Mouse (Mus musculus): Measurements from ENCODE around the gene Rassf7. TPM values are rescaled to one million over a fixed set of nuclear protein-coding genes. Genes with fewer than 3 reads are reported as not detected.

Gene Rassf7
- polyA plus RNA-seq, 1 experiment: 25.2 TPM

- Histone ChIP-seq H3ac (ENCODE audit: control insufficient read depth, insufficient read length, low read depth) (peak overlapping the region; percentile 94), H3K79me3 (ENCODE audit: low read depth) (peaks cover 6% of the 10 kb centered on the region), H3K4me3 (ENCODE audit: insufficient read depth, poor library complexity, severe bottlenecking) (peak overlapping the region; percentile 56), H3K36me3 (ENCODE audit: control insufficient read depth, insufficient read depth) (peaks cover 14% of the 10 kb centered on the region), H3K79me2 (ENCODE audit: control insufficient read depth, insufficient read depth) (peaks cover 20% of the 10 kb centered on the region), H3K27me3 (ENCODE audit: control insufficient read depth, insufficient read depth, insufficient read length) (no peaks in the 10 kb centered on the region)
- TF ChIP-seq MYOG (IDR thresholded peaks at IDR 0.05; ENCODE audit: control insufficient read depth, extremely low read depth, insufficient read length): no peak
Measured at GRCm38 (mm10) chr7:141193348-141193856, 22.3 kb upstream of the Rassf7 start.

- TF ChIP-seq MYOD1 (IDR thresholded peaks at IDR 0.05; ENCODE audit: control insufficient read depth, insufficient read length, low read depth) (no peak), CEBPB (IDR thresholded peaks at IDR 0.05; ENCODE audit: low read depth) (no peak), CTCF (IDR thresholded peaks at IDR 0.05; ENCODE audit: control insufficient read depth, insufficient read depth, insufficient read length) (no peak), MAX (IDR thresholded peaks at IDR 0.05) (no peak), MYOG (IDR thresholded peaks at IDR 0.05; ENCODE audit: control insufficient read depth, extremely low read depth, insufficient read length) (no peak), USF1 (IDR thresholded peaks at IDR 0.05; ENCODE audit: low read depth) (no peak), FOSL1 (IDR thresholded peaks at IDR 0.05; ENCODE audit: insufficient read depth, low read length, poor library complexity, severe bottlenecking) (no peak)
- Histone ChIP-seq H3K36me3 (ENCODE audit: control insufficient read depth, insufficient read depth) (peaks cover 14% of the 10 kb centered on the region), H3K4me3 (ENCODE audit: insufficient read depth, poor library complexity, severe bottlenecking) (peak within 1 kb of the TSS; percentile 56), H3K79me2 (ENCODE audit: control insufficient read depth, insufficient read depth) (peaks cover 20% of the 10 kb centered on the region), H3K27me3 (ENCODE audit: control insufficient read depth, insufficient read depth, insufficient read length) (no peaks in the 10 kb centered on the region), H3K79me3 (ENCODE audit: low read depth) (peaks cover 6% of the 10 kb centered on the region), H3ac (ENCODE audit: control insufficient read depth, insufficient read length, low read depth) (peak within 1 kb of the TSS; percentile 94)
Measured at GRCm38 (mm10) chr7:141193948-141194347, 21.7 kb upstream of the Rassf7 start, which contains the start of the genes Hras and Lrrc56. Gene Hras, minus strand, starts transcription at chr7:141194005. Gene Lrrc56, plus strand, starts transcription at chr7:141194157.

DNA sequence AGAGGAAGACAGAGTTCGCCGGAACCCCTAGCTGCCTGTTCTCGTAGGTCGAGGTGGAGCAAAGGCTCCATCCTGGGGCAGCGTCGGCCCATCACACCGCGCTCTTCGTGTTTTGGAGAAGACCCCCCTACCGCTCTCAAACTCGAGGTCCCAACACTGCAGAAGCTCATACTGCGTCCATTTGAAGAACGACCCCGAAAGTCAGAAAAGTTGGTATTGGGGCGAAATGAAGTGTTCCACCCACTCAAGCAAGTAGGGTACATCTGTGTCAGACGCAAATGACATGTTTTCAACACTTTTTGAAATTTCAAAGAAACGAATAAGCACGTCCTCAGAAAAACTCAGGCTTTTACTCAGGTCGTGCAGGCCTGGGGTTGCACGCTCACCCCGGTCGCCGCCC is 21.3 kb upstream of the Rassf7 start:
- Histone ChIP-seq H3ac (ENCODE audit: control insufficient read depth, insufficient read length, low read depth) (peak overlapping the region; percentile 74), H3K27me3 (ENCODE audit: control insufficient read depth, insufficient read depth, insufficient read length) (no peaks in the 10 kb centered on the region), H3K4me3 (ENCODE audit: insufficient read depth, poor library complexity, severe bottlenecking) (peak overlapping the region; percentile 34), H3K79me2 (ENCODE audit: control insufficient read depth, insufficient read depth) (peaks cover 20% of the 10 kb centered on the region), H3K79me3 (ENCODE audit: low read depth) (peaks cover 6% of the 10 kb centered on the region), H3K36me3 (ENCODE audit: control insufficient read depth, insufficient read depth) (peaks cover 14% of the 10 kb centered on the region)
- TF ChIP-seq FOSL1 (IDR thresholded peaks at IDR 0.05; ENCODE audit: insufficient read depth, low read length, poor library complexity, severe bottlenecking) (no peak), CTCF (IDR thresholded peaks at IDR 0.05; ENCODE audit: control insufficient read depth, insufficient read depth, insufficient read length) (no peak), MYOD1 (IDR thresholded peaks at IDR 0.05; ENCODE audit: control insufficient read depth, insufficient read length, low read depth) (no peak)

GRCm38 (mm10) chr7:141194830-141195229 is 20.8 kb upstream of the Rassf7 start:
- Histone ChIP-seq H3K79me2 (ENCODE audit: control insufficient read depth, insufficient read depth) (peaks cover 20% of the 10 kb centered on the region), H3K79me3 (ENCODE audit: low read depth) (peaks cover 6% of the 10 kb centered on the region), H3K4me3 (ENCODE audit: insufficient read depth, poor library complexity, severe bottlenecking) (peak overlapping the region; percentile 34), H3K27me3 (ENCODE audit: control insufficient read depth, insufficient read depth, insufficient read length) (peaks cover under 1% of the 10 kb centered on the region), H3K36me3 (ENCODE audit: control insufficient read depth, insufficient read depth) (peaks cover 14% of the 10 kb centered on the region), H3ac (ENCODE audit: control insufficient read depth, insufficient read length, low read depth) (peak overlapping the region; percentile 74)
- TF ChIP-seq USF1 (IDR thresholded peaks at IDR 0.05; ENCODE audit: low read depth): no peak
- no peak for TF ChIP-seq CTCF (IDR thresholded peaks at IDR 0.05; ENCODE audit: control insufficient read depth, insufficient read depth, insufficient read length)
- TF ChIP-seq MAX (IDR thresholded peaks at IDR 0.05): no peak
- no peak for TF ChIP-seq FOSL1 (IDR thresholded peaks at IDR 0.05; ENCODE audit: insufficient read depth, low read length, poor library complexity, severe bottlenecking)
- no peak for TF ChIP-seq MYOG (IDR thresholded peaks at IDR 0.05; ENCODE audit: control insufficient read depth, extremely low read depth, insufficient read length)
- TF ChIP-seq CEBPB (IDR thresholded peaks at IDR 0.05; ENCODE audit: low read depth): no peak
- TF ChIP-seq MYOD1 (IDR thresholded peaks at IDR 0.05; ENCODE audit: control insufficient read depth, insufficient read length, low read depth): no peak

- H3K36me3 ChIP-seq (ENCODE audit: control insufficient read depth, insufficient read depth): peaks cover 8% of the 10 kb centered on the region
- peaks cover 7% of the 10 kb centered on the region for H3K27me3 ChIP-seq (ENCODE audit: control insufficient read depth, insufficient read depth, insufficient read length)
- H3K79me2 ChIP-seq (ENCODE audit: control insufficient read depth, insufficient read depth): peaks cover 20% of the 10 kb centered on the region
- H3K79me3 ChIP-seq (ENCODE audit: low read depth): peaks cover 6% of the 10 kb centered on the region
- TF ChIP-seq USF1 (IDR thresholded peaks at IDR 0.05; ENCODE audit: low read depth): no peak
- no peak for TF ChIP-seq MAX (IDR thresholded peaks at IDR 0.05)
- no peak for TF ChIP-seq MYOG (IDR thresholded peaks at IDR 0.05; ENCODE audit: control insufficient read depth, extremely low read depth, insufficient read length)
- TF ChIP-seq MYOD1 (IDR thresholded peaks at IDR 0.05; ENCODE audit: control insufficient read depth, insufficient read length, low read depth): no peak
- TF ChIP-seq CTCF (IDR thresholded peaks at IDR 0.05; ENCODE audit: control insufficient read depth, insufficient read depth, insufficient read length): no peak
- TF ChIP-seq FOSL1 (IDR thresholded peaks at IDR 0.05; ENCODE audit: insufficient read depth, low read length, poor library complexity, severe bottlenecking): no peak
- TF ChIP-seq CEBPB (IDR thresholded peaks at IDR 0.05; ENCODE audit: low read depth): no peak
- no peak overlapping the region for H3K4me3 ChIP-seq (ENCODE audit: insufficient read depth, poor library complexity, severe bottlenecking)
- H3ac ChIP-seq (ENCODE audit: control insufficient read depth, insufficient read length, low read depth): no peak overlapping the region
Measured at GRCm38 (mm10) chr7:141195754-141196153, 19.9 kb upstream of the Rassf7 start.

- peaks cover 19% of the 10 kb centered on the region for H3K79me2 ChIP-seq (ENCODE audit: control insufficient read depth, insufficient read depth)
- H3ac ChIP-seq (ENCODE audit: control insufficient read depth, insufficient read length, low read depth): no peak overlapping the region
- peaks cover 6% of the 10 kb centered on the region for H3K36me3 ChIP-seq (ENCODE audit: control insufficient read depth, insufficient read depth)
- TF ChIP-seq MAX (IDR thresholded peaks at IDR 0.05) (no peak), MYOD1 (IDR thresholded peaks at IDR 0.05; ENCODE audit: control insufficient read depth, insufficient read length, low read depth) (no peak), CTCF (IDR thresholded peaks at IDR 0.05; ENCODE audit: control insufficient read depth, insufficient read depth, insufficient read length) (no peak), FOSL1 (IDR thresholded peaks at IDR 0.05; ENCODE audit: insufficient read depth, low read length, poor library complexity, severe bottlenecking) (no peak), CEBPB (IDR thresholded peaks at IDR 0.05; ENCODE audit: low read depth) (no peak), USF1 (IDR thresholded peaks at IDR 0.05; ENCODE audit: low read depth) (no peak), MYOG (IDR thresholded peaks at IDR 0.05; ENCODE audit: control insufficient read depth, extremely low read depth, insufficient read length) (no peak)
- H3K79me3 ChIP-seq (ENCODE audit: low read depth): peaks cover 5% of the 10 kb centered on the region
- H3K4me3 ChIP-seq (ENCODE audit: insufficient read depth, poor library complexity, severe bottlenecking): no peak overlapping the region
- H3K27me3 ChIP-seq (ENCODE audit: control insufficient read depth, insufficient read depth, insufficient read length): peaks cover 11% of the 10 kb centered on the region
Measured at GRCm38 (mm10) chr7:141196619-141197282, 18.9 kb upstream of the Rassf7 start.
